Mouse (Mus musculus): ENCODE results near the gene Commd7. TPM values are rescaled to one million over a fixed set of nuclear protein-coding genes. Genes with fewer than 3 reads are reported as not detected.

Commd7 gene
- polyA plus RNA-seq, 1 experiment from 2014 or later = 70.4 TPM

DNA sequence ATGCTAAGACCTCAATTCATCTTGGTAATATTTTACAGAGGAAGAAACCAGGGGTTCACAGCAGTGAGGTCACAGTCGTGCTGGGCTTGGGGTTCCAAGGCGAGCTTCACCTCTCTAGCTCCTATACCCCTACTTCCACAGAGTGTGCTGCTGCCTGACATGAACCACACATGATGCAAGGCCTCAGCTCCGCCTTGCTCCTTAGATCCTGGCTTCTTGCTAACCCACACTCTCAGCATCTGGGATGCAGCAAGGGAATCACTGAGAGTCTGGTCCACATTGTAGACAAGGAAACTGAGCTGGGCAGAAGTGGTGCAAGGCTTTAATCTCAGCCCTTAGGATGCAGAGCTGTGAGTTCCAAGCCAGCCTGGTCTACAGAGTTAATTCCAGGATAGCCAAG, 52.5 kb downstream of the Commd7 start:
- H3K9ac ChIP-seq (replicated peaks; ENCODE audit: low read depth, low read length) = no peak overlapping the region
- no peak overlapping the region for H3K4me2 ChIP-seq (replicated peaks; ENCODE audit: low read depth, low read length)
- no peak for ATAC-seq (ENCODE audit: insufficient number of reproducible peaks, insufficient read depth, low FRiP score, low read depth)

GRCm38 (mm10) chr2:153577122-153577521, 55.5 kb downstream of the Commd7 start:
- H3K4me1 ChIP-seq (ENCODE audit: control insufficient read depth, insufficient read depth, low read length) = no peaks in the 10 kb centered on the region
- H3K9me3 ChIP-seq (ENCODE audit: control insufficient read depth, low read depth, low read length) = no peaks in the 10 kb centered on the region
- H3K4me2 ChIP-seq (replicated peaks; ENCODE audit: low read depth, low read length) = no peak overlapping the region
- no peak for ATAC-seq (ENCODE audit: insufficient number of reproducible peaks, insufficient read depth, low FRiP score, low read depth)
- WGBS = 56% methylated on average over 4 of the region's 4 CpGs
- H3K27me3 ChIP-seq (ENCODE audit: control insufficient read depth, insufficient read depth, low read length) = no peaks in the 10 kb centered on the region
- H3K27ac ChIP-seq (ENCODE audit: low read length) = no peak overlapping the region
- no peak overlapping the region for H3K4me3 ChIP-seq (ENCODE audit: low read depth, low read length)
- no peak overlapping the region for H3K9ac ChIP-seq (replicated peaks; ENCODE audit: low read depth, low read length)
- H3K36me3 ChIP-seq (ENCODE audit: control insufficient read depth, insufficient read depth, low read length) = no peaks in the 10 kb centered on the region

More for the DNA sequence above, 52.5 kb downstream of the Commd7 start:
- 88% methylated on average over 3 of the region's 3 CpGs for WGBS
- Histone ChIP-seq H3K36me3 (ENCODE audit: control insufficient read depth, insufficient read depth, low read length) (no peaks in the 10 kb centered on the region), H3K4me3 (ENCODE audit: low read depth, low read length) (no peak overlapping the region), H3K9me3 (ENCODE audit: control insufficient read depth, low read depth, low read length) (no peaks in the 10 kb centered on the region), H3K27ac (ENCODE audit: low read length) (no peak overlapping the region), H3K27me3 (ENCODE audit: control insufficient read depth, insufficient read depth, low read length) (no peaks in the 10 kb centered on the region), H3K4me1 (ENCODE audit: control insufficient read depth, insufficient read depth, low read length) (no peaks in the 10 kb centered on the region)

DNA sequence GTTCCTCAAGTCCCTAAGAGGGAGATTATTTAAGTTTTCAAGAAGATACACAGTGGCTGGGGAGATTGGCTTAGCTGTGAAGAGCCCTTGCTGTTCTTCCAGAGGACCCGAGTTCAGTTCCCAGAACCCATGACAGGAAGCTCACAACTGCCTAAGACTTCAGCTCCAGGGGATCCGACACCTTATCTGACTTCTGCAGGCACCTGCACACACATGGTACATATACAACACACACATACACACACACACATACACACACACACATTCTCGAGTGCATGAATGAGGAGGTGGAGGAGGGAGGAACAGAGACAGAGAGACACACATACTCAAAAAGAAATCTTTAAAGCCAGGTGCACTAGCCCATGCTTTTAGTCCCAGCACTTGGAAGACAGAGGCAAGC, 56.4 kb downstream of the Commd7 start:
- Histone ChIP-seq H3K27me3 (ENCODE audit: control insufficient read depth, insufficient read depth, low read length) (no peaks in the 10 kb centered on the region), H3K4me1 (ENCODE audit: control insufficient read depth, insufficient read depth, low read length) (no peaks in the 10 kb centered on the region), H3K9me3 (ENCODE audit: control insufficient read depth, low read depth, low read length) (no peaks in the 10 kb centered on the region), H3K4me2 (replicated peaks; ENCODE audit: low read depth, low read length) (no peak overlapping the region), H3K36me3 (ENCODE audit: control insufficient read depth, insufficient read depth, low read length) (no peaks in the 10 kb centered on the region), H3K9ac (replicated peaks; ENCODE audit: low read depth, low read length) (no peak overlapping the region), H3K4me3 (ENCODE audit: low read depth, low read length) (no peak overlapping the region), H3K27ac (ENCODE audit: low read length) (no peak overlapping the region)
- ATAC-seq (ENCODE audit: insufficient number of reproducible peaks, insufficient read depth, low FRiP score, low read depth) = no peak
- 68% methylated on average over 3 of the region's 3 CpGs for WGBS

DNA sequence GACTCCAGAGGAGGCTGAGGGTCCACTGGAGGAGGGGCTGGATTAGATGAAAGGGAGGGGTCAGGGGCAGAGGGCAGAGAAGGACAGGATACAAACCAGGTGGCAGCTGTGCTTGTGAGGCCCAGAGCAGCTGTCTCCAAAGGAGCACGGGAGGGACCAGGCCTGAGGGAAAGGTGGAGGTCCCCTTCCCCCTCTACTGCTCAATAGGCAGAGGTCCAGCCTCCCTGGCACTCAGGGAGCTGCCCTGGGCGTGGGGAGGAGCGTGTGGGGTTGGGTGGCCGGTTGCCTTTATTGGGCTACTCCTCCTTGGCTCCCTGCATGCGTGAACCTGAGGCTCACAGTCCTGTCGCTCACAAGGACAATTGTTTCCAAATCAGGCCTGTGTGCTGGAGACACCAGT, 57.0 kb downstream of the Commd7 start:
- Histone ChIP-seq H3K4me1 (ENCODE audit: control insufficient read depth, insufficient read depth, low read length) (no peaks in the 10 kb centered on the region), H3K4me2 (replicated peaks; ENCODE audit: low read depth, low read length) (no peak overlapping the region), H3K36me3 (ENCODE audit: control insufficient read depth, insufficient read depth, low read length) (no peaks in the 10 kb centered on the region), H3K9ac (replicated peaks; ENCODE audit: low read depth, low read length) (no peak overlapping the region), H3K27me3 (ENCODE audit: control insufficient read depth, insufficient read depth, low read length) (no peaks in the 10 kb centered on the region), H3K9me3 (ENCODE audit: control insufficient read depth, low read depth, low read length) (no peaks in the 10 kb centered on the region), H3K4me3 (ENCODE audit: low read depth, low read length) (no peak overlapping the region), H3K27ac (ENCODE audit: low read length) (no peak overlapping the region)
- ATAC-seq (ENCODE audit: insufficient number of reproducible peaks, insufficient read depth, low FRiP score, low read depth) = no peak
- 45% methylated on average over 6 of the region's 6 CpGs for WGBS

DNA sequence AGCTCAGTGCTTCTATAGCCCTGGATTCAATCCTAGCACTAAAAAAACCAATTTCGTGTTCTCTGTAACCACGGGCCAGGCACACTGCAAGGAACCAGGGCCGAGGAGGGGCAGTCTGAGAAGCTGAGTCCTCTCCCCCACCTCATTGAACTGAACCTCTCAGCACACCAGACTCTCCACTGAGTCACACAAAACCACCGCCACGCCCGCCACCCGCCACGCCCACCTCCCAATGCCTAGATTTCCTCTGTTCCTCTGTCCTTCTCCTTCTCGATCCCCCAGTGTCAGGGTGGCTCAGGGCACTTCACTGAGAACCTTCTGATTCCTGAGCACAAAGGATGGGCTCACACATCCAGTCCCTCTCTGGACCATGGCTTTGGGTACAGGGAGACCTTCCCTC, 59.5 kb downstream of the Commd7 start:
- no peak for ATAC-seq (ENCODE audit: insufficient number of reproducible peaks, insufficient read depth, low FRiP score, low read depth)
- H3K27ac ChIP-seq (ENCODE audit: low read length) = no peak overlapping the region
- no peak overlapping the region for H3K4me3 ChIP-seq (ENCODE audit: low read depth, low read length)
- H3K4me1 ChIP-seq (ENCODE audit: control insufficient read depth, insufficient read depth, low read length) = no peaks in the 10 kb centered on the region
- no peak overlapping the region for H3K4me2 ChIP-seq (replicated peaks; ENCODE audit: low read depth, low read length)
- 83% methylated on average over 9 of the region's 9 CpGs for WGBS
- no peaks in the 10 kb centered on the region for H3K36me3 ChIP-seq (ENCODE audit: control insufficient read depth, insufficient read depth, low read length)
- no peak overlapping the region for H3K9ac ChIP-seq (replicated peaks; ENCODE audit: low read depth, low read length)
- H3K27me3 ChIP-seq (ENCODE audit: control insufficient read depth, insufficient read depth, low read length) = no peaks in the 10 kb centered on the region
- H3K9me3 ChIP-seq (ENCODE audit: control insufficient read depth, low read depth, low read length) = no peaks in the 10 kb centered on the region

- WGBS = 86% methylated on average over 6 of the region's 6 CpGs
- Histone ChIP-seq H3K27ac (ENCODE audit: low read length) (no peak overlapping the region), H3K4me2 (replicated peaks; ENCODE audit: low read depth, low read length) (no peak overlapping the region), H3K9ac (replicated peaks; ENCODE audit: low read depth, low read length) (no peak overlapping the region), H3K4me1 (ENCODE audit: control insufficient read depth, insufficient read depth, low read length) (no peaks in the 10 kb centered on the region), H3K9me3 (ENCODE audit: control insufficient read depth, low read depth, low read length) (no peaks in the 10 kb centered on the region), H3K36me3 (ENCODE audit: control insufficient read depth, insufficient read depth, low read length) (no peaks in the 10 kb centered on the region), H3K4me3 (ENCODE audit: low read depth, low read length) (no peak overlapping the region), H3K27me3 (ENCODE audit: control insufficient read depth, insufficient read depth, low read length) (no peaks in the 10 kb centered on the region)
- no peak for ATAC-seq (ENCODE audit: insufficient number of reproducible peaks, insufficient read depth, low FRiP score, low read depth)
These were observed 64.0 kb downstream of the Commd7 start for GRCm38 (mm10) chr2:153568541-153568940.

DNA sequence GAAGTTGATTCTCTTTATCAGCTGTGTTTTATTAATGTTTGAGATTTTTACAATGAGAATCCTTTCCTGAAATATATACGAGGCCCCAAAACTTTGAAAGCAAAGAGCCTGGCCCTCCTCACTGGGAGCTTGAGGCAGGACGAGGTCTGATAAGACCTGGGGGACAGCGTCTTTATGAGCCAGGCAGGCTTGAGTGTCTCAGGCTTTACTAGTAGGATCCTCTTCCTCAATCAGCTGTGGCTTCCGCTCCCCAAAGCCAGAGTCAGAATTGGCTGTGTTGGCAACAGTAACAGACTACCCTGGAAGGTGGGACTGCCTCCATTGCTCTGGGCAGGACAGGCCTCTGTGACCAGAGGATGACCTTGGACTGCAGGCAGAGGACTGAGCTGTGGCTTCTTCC, 64.6 kb downstream of the Commd7 start:
- H3K27me3 ChIP-seq (ENCODE audit: control insufficient read depth, insufficient read depth, low read length) = no peaks in the 10 kb centered on the region
- no peak for ATAC-seq (ENCODE audit: insufficient number of reproducible peaks, insufficient read depth, low FRiP score, low read depth)
- 70% methylated on average over 4 of the region's 4 CpGs for WGBS
- no peak overlapping the region for H3K4me3 ChIP-seq (ENCODE audit: low read depth, low read length)
- no peaks in the 10 kb centered on the region for H3K4me1 ChIP-seq (ENCODE audit: control insufficient read depth, insufficient read depth, low read length)
- H3K36me3 ChIP-seq (ENCODE audit: control insufficient read depth, insufficient read depth, low read length) = no peaks in the 10 kb centered on the region
- H3K4me2 ChIP-seq (replicated peaks; ENCODE audit: low read depth, low read length) = no peak overlapping the region
- no peaks in the 10 kb centered on the region for H3K9me3 ChIP-seq (ENCODE audit: control insufficient read depth, low read depth, low read length)
- H3K27ac ChIP-seq (ENCODE audit: low read length) = no peak overlapping the region
- no peak overlapping the region for H3K9ac ChIP-seq (replicated peaks; ENCODE audit: low read depth, low read length)

Other genes with a start within 250 kb of the Commd7 start
- gene 4930404H24Rik, start 140.0 kb downstream of the Commd7 start, polyA plus RNA-seq (2014; fragmentation: Nextera tagmentation; extraction: Ambion mirVana) = not detected in 2 replicates
- 14.6 and 17.7 TPM in 2 replicates for gene Nol4l, start 102.8 kb downstream of the Commd7 start, polyA plus RNA-seq (2014; fragmentation: Nextera tagmentation; extraction: Ambion mirVana)
- gene Dnmt3b, start 16.7 kb upstream of the Commd7 start, polyA plus RNA-seq (2014; fragmentation: Nextera tagmentation; extraction: Ambion mirVana) = 10.6 and 12.8 TPM in 2 replicates
- 0.16 TPM in 1 of 2 replicates, not detected in the other for gene Dnmt3c, start 63.9 kb upstream of the Commd7 start, polyA plus RNA-seq (2014; fragmentation: Nextera tagmentation; extraction: Ambion mirVana)
- gene Mapre1, start 108.5 kb upstream of the Commd7 start, polyA plus RNA-seq (2014; fragmentation: Nextera tagmentation; extraction: Ambion mirVana) = 243 and 263 TPM in 2 replicates
- 0.14 and 0.41 TPM in 2 replicates for gene Efcab8, start 147.2 kb upstream of the Commd7 start, polyA plus RNA-seq (2014; fragmentation: Nextera tagmentation; extraction: Ambion mirVana)
- gene Sun5, start 238.3 kb upstream of the Commd7 start, polyA plus RNA-seq (2014; fragmentation: Nextera tagmentation; extraction: Ambion mirVana) = not detected in 2 replicates
- gene Bpifb2, start 242.3 kb upstream of the Commd7 start, polyA plus RNA-seq (2014; fragmentation: Nextera tagmentation; extraction: Ambion mirVana) = not detected in 2 replicates